Mouse (Mus musculus) erythroid progenitor cell, adult 5-6 weeks (primary cell): ENCODE measurements at regions not wholly inside any gene's neighbourhood (a gene's known extent, or its start where the extent isn't known, plus 50 kb on each side); places are given as distances from the start of the nearest gene placed in this dataset.

Source experiments
- ATAC-seq: replicated peaks from 2 replicates; pipeline ENCODE4 v1.8.0; 2016; ENCODE audit warnings: moderate number of reproducible peaks, mild to moderate bottlenecking, moderate TSS enrichment, inconsistent platforms; ENCODE audit not compliant: poor library complexity, low FRiP score, severe bottlenecking

DNA sequence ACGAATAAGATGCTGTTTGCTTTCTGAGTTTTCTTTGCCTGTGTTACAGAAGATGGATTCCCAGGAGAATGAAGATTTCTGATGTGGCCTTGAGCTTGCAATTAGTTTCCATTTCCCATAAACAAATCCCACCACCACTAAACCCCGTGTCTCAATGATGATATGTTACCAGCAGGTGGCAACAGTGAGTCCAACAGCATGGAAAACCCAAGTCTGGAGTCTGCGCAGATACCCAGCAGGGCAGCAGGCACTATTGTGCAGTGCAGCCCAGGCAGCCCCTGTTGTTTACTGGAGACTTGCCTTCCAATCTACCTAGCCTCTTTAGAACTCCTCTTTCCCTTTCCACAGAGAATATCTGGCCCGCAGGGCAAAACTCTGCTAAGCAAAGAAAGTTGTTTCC lies 62.7 kb downstream of the Bmp2 start:
- ATAC-seq: peak; percentile 67; the same call in 1 of the 2 replicates

DNA sequence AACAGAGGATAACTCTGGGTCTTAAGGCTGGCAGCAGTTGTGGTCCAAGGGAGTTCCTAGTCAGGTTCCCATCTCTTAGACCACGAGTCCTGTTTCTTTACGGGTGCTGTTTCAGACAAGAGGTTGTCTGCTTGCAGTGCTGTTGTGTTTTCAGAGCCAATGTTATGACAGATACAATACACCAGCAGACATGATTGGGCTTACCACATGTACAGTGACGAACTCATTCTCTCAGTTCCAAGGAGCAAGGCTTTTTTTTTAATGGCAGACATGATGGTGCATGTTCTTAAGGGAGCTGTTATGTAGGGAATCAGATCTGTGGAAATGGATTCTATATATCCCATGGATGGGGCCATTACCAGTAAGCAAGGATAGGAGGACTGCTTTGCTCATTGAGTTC lies 63.3 kb downstream of the Bmp2 start:
- no peak for ATAC-seq

DNA sequence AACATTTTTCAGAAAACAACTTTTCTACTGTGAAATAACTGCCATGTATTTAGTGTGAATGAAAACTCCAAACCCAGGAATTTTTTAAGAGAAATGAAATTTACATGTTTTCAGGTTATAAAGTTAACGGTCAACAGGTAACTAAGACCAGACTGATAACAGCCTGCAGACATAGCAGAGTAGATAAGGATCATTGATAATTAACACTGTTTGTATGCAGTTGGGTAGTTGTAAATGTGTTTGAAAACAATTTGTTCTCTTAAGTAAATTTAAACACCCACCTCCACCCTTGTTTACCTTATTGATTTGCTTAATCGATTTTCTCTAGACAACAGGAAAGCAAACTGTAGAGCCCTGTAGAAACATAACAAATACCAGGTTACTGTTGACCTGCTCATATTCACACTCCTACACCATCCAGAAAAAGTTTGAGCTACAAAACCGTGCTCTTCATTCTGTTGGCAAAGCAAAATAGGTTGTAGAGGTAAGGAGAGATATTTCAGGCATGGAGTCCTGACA lies 65.4 kb downstream of the Bmp2 start:
- no peak for ATAC-seq

- no peak for ATAC-seq
Measured at GRCm38 (mm10) chr2:133622523-133622922, 70.6 kb downstream of the Bmp2 start.

GRCm38 (mm10) chr2:133625542-133625941 lies 73.6 kb downstream of the Bmp2 start:
- ATAC-seq: no peak

GRCm38 (mm10) chr2:133628874-133629273 lies 76.9 kb downstream of the Bmp2 start:
- ATAC-seq: no peak

- ATAC-seq: no peak
Measured at GRCm38 (mm10) chr2:133635434-133635833, 83.5 kb downstream of the Bmp2 start.

DNA sequence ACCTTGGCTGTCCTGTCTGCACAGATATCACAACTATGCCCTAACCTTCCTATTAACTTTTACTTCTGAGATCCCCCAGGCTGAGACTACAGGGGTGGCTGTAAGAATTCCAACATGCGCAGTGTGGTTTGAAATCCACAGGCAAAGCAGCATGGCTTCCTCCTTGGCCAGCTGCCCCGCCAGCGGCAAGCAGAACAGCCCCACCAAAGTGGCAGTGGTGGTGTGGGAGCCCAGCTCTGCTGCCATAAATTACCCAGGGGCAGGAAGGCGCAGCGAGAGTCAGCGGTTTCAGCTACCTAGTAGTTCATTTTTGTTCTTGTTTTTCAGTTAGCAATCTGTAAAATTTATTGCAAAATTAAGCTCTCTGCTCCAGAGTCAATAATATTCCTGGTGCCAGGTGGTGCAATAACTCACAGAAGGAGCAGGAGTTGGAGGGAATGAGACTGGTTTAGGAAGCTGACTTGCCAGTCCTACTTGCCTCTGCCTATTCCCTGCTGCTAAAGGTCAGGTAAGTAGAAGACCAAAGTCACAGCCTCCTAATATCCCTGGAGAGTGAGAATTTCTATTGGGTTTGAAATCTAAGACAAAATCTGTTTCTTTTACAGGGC lies 98.0 kb downstream of the Bmp2 start:
- no peak for ATAC-seq

GRCm38 (mm10) chr2:133666331-133667054 lies 114.5 kb downstream of the Bmp2 start:
- no peak for ATAC-seq

DNA sequence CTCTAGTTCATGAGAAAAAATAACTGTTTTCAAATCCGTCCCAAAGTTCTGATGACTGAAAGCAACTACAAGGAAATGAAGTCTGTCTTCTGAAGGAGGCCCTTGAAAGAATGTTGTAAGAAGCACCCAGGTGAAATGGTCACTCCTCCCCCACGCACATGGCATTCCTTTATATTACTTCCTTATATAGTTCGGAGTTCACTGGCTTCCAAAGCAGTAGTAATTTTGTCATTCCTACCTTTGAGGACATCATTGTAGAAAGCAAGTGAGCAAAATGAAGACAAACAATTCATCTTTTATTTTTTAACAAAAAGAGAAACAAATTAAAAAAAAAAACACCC lies 115.1 kb downstream of the Bmp2 start:
- no peak for ATAC-seq

DNA sequence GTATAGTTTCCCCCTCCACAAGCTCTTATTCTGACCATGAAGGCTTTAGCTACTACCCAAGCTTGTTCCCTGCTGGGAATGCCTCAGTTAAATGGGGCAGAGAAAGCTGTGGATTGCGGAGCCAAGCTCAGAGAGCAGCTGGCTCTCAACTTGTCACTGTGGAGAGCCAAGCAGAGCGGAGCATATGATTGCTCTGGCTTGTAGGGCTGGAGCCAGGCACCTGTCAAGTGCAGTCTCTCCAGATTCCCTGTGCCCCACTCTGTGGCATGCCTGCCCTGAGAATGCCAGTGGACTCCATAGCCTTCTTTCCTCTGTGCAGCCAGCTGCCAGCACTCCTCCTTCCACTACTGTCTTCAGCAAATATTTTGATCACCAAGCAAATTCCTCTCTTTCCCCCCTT lies 117.9 kb downstream of the Bmp2 start:
- no peak for ATAC-seq

- ATAC-seq: no peak
Measured at GRCm38 (mm10) chr2:133671528-133671927, 119.6 kb downstream of the Bmp2 start.

GRCm38 (mm10) chr2:133684367-133684766 lies 132.4 kb downstream of the Bmp2 start:
- ATAC-seq: no peak

DNA sequence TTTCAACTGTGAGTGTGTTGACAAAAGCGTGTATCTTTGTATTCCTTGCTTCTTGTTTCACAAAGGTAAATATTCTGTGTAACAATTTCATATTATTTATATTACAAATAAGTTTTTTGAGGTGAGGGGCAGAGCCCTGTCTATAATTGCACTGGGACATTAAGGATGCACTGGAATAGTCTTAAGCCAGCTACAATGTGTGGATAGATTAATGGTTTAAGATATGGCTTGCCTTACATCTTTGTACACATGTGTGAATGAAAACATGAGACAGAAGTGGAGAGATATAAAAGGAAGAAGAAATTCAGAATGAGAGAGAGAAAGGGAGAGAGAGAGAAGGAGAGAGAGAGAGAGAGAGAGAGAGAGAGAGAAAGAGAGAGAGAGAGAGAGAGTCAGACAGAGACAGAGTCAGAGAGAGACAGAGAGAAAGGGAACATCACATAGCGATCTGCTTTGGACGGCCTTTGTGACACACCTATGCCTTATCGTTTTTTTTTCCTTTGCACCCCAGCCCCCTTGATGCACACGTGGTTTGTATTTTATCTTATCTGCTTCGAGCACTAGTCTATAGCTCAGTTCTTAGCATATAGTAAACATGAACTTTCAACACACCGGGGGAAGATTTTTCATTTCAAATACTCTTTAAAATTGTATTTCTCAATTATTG lies 136.3 kb downstream of the Bmp2 start:
- ATAC-seq: peak; percentile 97

- ATAC-seq: peak; percentile 70
Measured at GRCm38 (mm10) chr2:133688788-133689155, 136.8 kb downstream of the Bmp2 start.

DNA sequence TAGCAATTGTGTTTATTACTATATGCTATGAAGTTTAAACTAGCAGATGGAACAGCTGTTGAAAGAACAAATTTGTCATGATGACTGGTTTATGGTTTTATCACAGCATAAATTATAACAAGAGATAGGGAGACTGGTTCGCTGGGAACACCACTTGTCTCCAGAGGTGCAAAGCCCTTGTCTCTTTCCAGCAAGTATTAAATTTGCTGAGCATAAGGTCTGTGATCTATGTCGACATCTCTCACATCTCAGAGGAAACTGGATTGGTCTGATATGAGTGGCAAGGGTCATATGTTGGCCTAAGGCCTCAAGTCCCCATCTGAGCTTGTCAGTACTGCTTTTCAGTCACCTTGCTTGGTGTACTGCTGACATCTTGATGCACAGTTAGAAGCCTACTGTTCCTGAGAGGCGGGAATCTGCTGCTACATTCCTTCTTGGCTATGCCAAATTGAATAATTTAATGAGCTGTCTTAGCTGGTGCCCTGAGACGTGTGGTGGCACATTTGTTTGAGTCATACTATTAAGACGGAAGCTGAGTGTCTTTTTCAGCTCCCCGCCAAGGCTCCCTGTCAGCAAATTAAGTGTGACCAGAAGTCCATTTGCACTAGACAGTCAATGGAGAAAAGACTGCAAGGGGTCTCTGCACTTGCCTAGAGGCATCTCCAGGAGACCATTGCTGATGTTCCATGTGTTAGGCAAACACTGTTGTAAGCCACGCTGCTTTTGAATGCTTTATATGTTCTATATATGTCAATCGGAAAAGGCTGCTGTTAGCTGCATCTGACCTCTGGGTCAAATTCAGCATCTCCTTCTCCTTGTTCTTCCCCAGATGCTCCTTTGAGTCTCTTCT lies 157.0 kb downstream of the Bmp2 start:
- ATAC-seq: no peak

GRCm38 (mm10) chr2:133716243-133716642 lies 164.3 kb downstream of the Bmp2 start:
- no peak for ATAC-seq

- ATAC-seq: no peak
Measured at GRCm38 (mm10) chr2:133717076-133717475, 165.1 kb downstream of the Bmp2 start.

GRCm38 (mm10) chr2:133724310-133724709 lies 172.4 kb downstream of the Bmp2 start:
- ATAC-seq: no peak

DNA sequence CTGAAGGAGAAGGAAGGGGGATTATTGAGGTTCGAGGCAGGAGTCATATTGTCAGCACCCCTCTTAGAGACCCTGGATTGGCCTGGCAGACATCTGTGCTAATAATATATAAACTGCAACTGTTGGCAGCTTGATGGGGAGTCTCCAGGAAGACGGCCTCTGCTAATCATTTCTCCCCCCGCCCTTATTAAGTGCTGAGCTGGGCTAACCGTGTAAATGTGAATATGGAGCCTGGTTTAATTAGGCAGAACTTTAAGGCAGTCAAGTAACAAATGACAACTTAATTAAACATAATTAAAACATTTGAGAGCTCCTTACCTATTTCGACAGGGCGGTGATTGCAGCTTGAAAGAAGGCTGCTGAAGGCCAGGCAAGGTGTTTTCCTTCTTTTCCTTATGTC lies 172.8 kb downstream of the Bmp2 start:
- no peak for ATAC-seq
